Mouse (Mus musculus): Measurements from ENCODE around the gene Fcgr4. TPM values are rescaled to one million over a fixed set of nuclear protein-coding genes. Genes with fewer than 3 reads are reported as not detected.
A peak's percentile ranks its signal among the peaks of the same experiment; 100 is the strongest.

Fcgr4 gene
- total and polyA plus RNA-seq, 3 experiments, result 0.70 to 1.4 (median 1.2) TPM

DNA sequence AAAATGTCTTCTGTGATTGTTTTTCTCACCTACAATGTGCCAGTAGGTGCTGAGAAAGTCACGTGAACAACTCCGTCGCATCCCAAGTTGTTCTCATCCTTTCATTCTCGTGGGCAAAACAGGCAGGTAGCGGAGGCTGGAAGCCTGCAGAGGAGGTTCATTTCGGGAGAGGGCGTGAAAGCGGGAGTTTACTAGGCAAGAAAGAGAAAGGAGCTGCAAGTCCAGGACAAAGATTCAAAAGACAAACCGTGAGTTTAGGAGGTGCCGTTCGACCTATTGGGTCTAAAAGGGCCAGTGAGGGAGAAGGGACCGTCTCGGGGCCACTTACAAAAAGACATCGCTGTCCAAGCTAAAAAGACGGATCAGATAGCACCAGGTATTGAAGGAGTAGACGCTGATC, 14.5 kb downstream of the Fcgr4 start:
- WGBS, result under 1% methylated on average over 16 of the region's 16 CpGs
- Histone ChIP-seq H3K79me2 (replicated peaks; ENCODE audit: control insufficient read depth, insufficient read depth, low read length) (no peaks in the 10 kb centered on the region), H3K9ac (ENCODE audit: low read depth, low read length) (peak overlapping the region; percentile 33), H3K4me1 (ENCODE audit: control insufficient read depth, insufficient read depth, low read length) (peaks cover 1% of the 10 kb centered on the region), H3K4me3 (peak overlapping the region; percentile 51), H3K27ac (no peak overlapping the region), H3K36me3 (ENCODE audit: control insufficient read depth, insufficient read depth, low read length) (no peaks in the 10 kb centered on the region), H3K27me3 (ENCODE audit: control insufficient read depth, insufficient read depth, low read length) (no peaks in the 10 kb centered on the region; the same call in 1 of the 2 replicates)
- peak; percentile 14 to 40 for DNase-seq
- intact Hi-C loops (cut with DNase I), result no loop called here
- TF ChIP-seq CTCF (IDR thresholded peaks at IDR 0.05) (no peak), POLR2A (IDR thresholded peaks at IDR 0.05; ENCODE audit: insufficient read depth, low read depth, low read length) (no peak), EP300 (IDR thresholded peaks at IDR 0.05; ENCODE audit: insufficient read depth, low read depth, low read length) (no peak)

DNA sequence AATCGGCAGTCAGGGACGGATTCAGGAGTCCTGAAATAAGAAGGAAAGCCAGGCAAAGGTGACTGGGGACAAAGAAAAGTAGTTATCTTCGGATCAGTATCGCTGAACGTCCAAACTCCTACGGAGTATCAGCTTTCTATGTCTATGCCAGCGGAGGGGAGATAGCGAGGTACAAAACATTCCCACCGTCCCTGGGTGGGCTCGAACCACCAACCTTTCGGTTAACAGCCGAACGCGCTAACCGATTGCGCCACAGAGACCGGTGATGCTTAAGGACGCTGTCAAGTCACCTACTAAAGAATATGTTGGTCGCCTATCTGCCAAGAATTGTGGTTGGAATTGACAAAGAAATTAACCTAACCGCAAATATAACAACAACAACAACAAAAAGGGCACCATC, 15.0 kb downstream of the Fcgr4 start:
- Histone ChIP-seq H3K4me1 (ENCODE audit: control insufficient read depth, insufficient read depth, low read length) (peaks cover 1% of the 10 kb centered on the region), H3K27me3 (ENCODE audit: control insufficient read depth, insufficient read depth, low read length) (no peaks in the 10 kb centered on the region; the same call in 1 of the 2 replicates), H3K27ac (no peak overlapping the region), H3K79me2 (replicated peaks; ENCODE audit: control insufficient read depth, insufficient read depth, low read length) (no peaks in the 10 kb centered on the region), H3K9ac (ENCODE audit: low read depth, low read length) (peak overlapping the region; percentile 33), H3K36me3 (ENCODE audit: control insufficient read depth, insufficient read depth, low read length) (no peaks in the 10 kb centered on the region), H3K4me3 (peak overlapping the region; percentile 51)
- intact Hi-C loops (cut with DNase I), result no loop called here
- peak; percentile 88 to 94 for DNase-seq
- WGBS, result under 1% methylated on average over 20 of the region's 20 CpGs
- TF ChIP-seq POLR2A (IDR thresholded peaks at IDR 0.05; ENCODE audit: insufficient read depth, low read depth, low read length), result no peak
- no peak for TF ChIP-seq CTCF (IDR thresholded peaks at IDR 0.05)
- peak; percentile 65; the same call in 1 of the 2 replicates for TF ChIP-seq EP300 (IDR thresholded peaks at IDR 0.05; ENCODE audit: insufficient read depth, low read depth, low read length)

DNA sequence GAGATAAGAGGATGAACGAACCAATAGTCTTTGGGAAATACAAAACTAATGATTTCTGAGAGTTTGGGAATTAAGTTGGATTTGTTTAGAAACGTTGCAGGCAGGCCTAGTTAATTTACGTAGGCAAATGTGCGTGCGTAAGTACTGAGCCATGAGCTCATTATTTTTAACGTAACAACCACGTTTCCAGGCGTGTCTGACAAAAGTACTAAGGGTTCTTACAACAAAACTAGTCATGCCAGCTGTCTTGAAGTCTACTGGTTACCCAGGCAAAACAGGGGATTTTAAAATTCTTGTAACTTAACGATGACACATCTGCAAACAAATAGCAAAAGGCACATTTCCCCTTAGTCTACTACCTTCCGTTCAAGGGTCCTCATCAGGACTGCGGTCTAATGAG, 15.5 kb downstream of the Fcgr4 start:
- no peaks in the 10 kb centered on the region; the same call in 1 of the 2 replicates for H3K27me3 ChIP-seq (ENCODE audit: control insufficient read depth, insufficient read depth, low read length)
- H3K79me2 ChIP-seq (replicated peaks; ENCODE audit: control insufficient read depth, insufficient read depth, low read length), result no peaks in the 10 kb centered on the region
- WGBS, result 20% methylated on average over 11 of the region's 11 CpGs
- no peak overlapping the region for H3K9ac ChIP-seq (ENCODE audit: low read depth, low read length)
- H3K36me3 ChIP-seq (ENCODE audit: control insufficient read depth, insufficient read depth, low read length), result no peaks in the 10 kb centered on the region
- peaks cover 1% of the 10 kb centered on the region for H3K4me1 ChIP-seq (ENCODE audit: control insufficient read depth, insufficient read depth, low read length)
- DNase-seq, result no peak
- TF ChIP-seq POLR2A (IDR thresholded peaks at IDR 0.05; ENCODE audit: insufficient read depth, low read depth, low read length) (no peak), CTCF (IDR thresholded peaks at IDR 0.05) (no peak), EP300 (IDR thresholded peaks at IDR 0.05; ENCODE audit: insufficient read depth, low read depth, low read length) (no peak)
- no peak overlapping the region; the same call in 1 of the 2 replicates for H3K27ac ChIP-seq
- H3K4me3 ChIP-seq, result peak overlapping the region; percentile 51
- intact Hi-C loops (cut with DNase I), result no loop called here

DNA sequence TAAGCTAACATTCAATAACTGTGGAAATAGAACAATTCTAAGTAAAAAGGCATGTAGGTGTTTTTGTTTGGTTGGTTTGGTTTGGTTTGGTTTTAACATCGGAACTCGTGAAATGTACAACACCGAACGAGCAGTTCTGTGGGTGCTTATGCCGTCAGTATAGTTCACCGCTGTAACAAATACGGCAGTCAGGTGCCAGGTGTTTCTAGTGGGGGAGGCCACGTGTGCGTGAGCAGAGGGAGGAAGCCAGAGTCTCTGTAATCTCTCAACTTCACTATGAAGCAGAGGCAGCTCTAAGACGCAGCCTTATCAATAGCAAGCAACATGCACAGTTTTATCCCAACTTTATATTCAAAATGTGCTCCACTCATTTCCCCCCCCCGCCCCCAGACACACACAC, 16.9 kb downstream of the Fcgr4 start:
- WGBS, result 68% methylated on average over 11 of the region's 11 CpGs
- Histone ChIP-seq H3K27ac (no peak overlapping the region), H3K4me1 (ENCODE audit: control insufficient read depth, insufficient read depth, low read length) (peaks cover 1% of the 10 kb centered on the region), H3K79me2 (replicated peaks; ENCODE audit: control insufficient read depth, insufficient read depth, low read length) (no peaks in the 10 kb centered on the region), H3K36me3 (ENCODE audit: control insufficient read depth, insufficient read depth, low read length) (no peaks in the 10 kb centered on the region), H3K9ac (ENCODE audit: low read depth, low read length) (no peak overlapping the region), H3K27me3 (ENCODE audit: control insufficient read depth, insufficient read depth, low read length) (no peaks in the 10 kb centered on the region), H3K4me3 (no peak overlapping the region)
- TF ChIP-seq POLR2A (IDR thresholded peaks at IDR 0.05; ENCODE audit: insufficient read depth, low read depth, low read length), result no peak
- no peak for TF ChIP-seq EP300 (IDR thresholded peaks at IDR 0.05; ENCODE audit: insufficient read depth, low read depth, low read length)
- TF ChIP-seq CTCF (IDR thresholded peaks at IDR 0.05), result no peak
- intact Hi-C loops (cut with DNase I), result no loop called here
- DNase-seq, result no peak

DNA sequence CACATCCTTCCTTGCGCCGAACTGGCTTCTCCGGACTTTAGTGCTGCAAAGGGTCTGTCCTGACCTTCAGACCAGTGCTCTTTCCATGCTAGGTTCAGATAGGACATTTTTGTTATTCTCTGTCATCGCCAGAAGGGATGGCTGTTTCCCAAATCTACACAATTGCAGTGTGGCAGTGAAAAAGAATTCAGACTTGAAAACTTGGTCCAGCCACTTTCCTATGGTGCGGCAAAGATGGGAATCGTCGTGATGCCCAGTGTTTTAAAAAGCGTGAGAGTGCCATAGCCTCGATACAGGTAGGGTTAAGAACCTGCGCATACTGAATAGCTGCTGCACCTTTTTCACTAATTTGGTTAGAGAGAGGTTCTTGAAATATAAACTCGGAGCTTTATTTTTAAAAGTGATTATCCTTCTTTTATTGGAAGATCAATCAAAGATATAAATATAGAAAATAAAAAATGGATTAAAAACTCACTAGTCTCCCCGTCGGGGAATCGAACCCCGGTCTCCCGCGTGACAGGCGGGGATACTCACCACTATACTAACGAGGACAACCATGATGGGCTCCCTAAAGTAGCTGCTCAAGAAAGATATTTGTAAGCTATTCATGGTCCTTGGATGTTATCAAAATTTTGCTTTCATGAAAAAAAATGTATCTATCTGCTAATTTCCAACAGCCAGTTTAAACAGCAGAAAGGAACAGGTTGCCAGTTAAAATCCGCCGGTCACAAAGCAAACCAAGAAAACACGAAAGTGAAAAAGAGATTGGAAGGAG, 18.0 kb downstream of the Fcgr4 start:
- peak; percentile 66 to 82 for DNase-seq
- Histone ChIP-seq H3K4me1 (ENCODE audit: control insufficient read depth, insufficient read depth, low read length) (peaks cover 1% of the 10 kb centered on the region), H3K36me3 (ENCODE audit: control insufficient read depth, insufficient read depth, low read length) (no peaks in the 10 kb centered on the region), H3K27me3 (ENCODE audit: control insufficient read depth, insufficient read depth, low read length) (no peaks in the 10 kb centered on the region), H3K79me2 (replicated peaks; ENCODE audit: control insufficient read depth, insufficient read depth, low read length) (no peaks in the 10 kb centered on the region), H3K27ac (no peak overlapping the region; the same call in 1 of the 2 replicates), H3K9ac (ENCODE audit: low read depth, low read length) (no peak overlapping the region), H3K4me3 (peak overlapping the region; percentile 81)
- TF ChIP-seq CTCF (IDR thresholded peaks at IDR 0.05) (no peak), EP300 (IDR thresholded peaks at IDR 0.05; ENCODE audit: insufficient read depth, low read depth, low read length) (0 out of 2 replicates have a peak, but pooled peaks have one; percentile 53), POLR2A (IDR thresholded peaks at IDR 0.05; ENCODE audit: insufficient read depth, low read depth, low read length) (no peak)
- 7% methylated on average over 22 of the region's 22 CpGs for WGBS
- intact Hi-C loops (cut with DNase I), result no loop called here
